8 mouse cellular contexts compared by ENCODE assay signal in genomic region chr16:28930426-28930825, GRCm38 (mm10). TPM values are rescaled to one million over a fixed set of nuclear protein-coding genes. Genes with fewer than 3 reads are reported as not detected.
A peak's percentile ranks its signal among the peaks of the same experiment; 100 is the strongest.
DNase-seq lines count a peak whose midpoint lies in the region; ATAC-seq and TF ChIP-seq lines count a peak whose summit lies in the region.

No protein-coding gene starts in this region.

- TF ChIP-seq CTCF in kidney, postnatal 0 days (IDR thresholded peaks at IDR 0.05; ENCODE audit: low read depth), result no peak
- no peak for TF ChIP-seq CTCF in kidney, adult 2 months (conservative IDR thresholded peaks at IDR 0.05; ENCODE audit: insufficient read depth, insufficient read length, low read depth, low read length)
- no peak for TF ChIP-seq CTCF in intestine, postnatal 0 days (IDR thresholded peaks at IDR 0.05; ENCODE audit: low read depth)

- peak overlapping the region; percentile 92 for H3K4me3 ChIP-seq in kidney, postnatal 0 days (replicated peaks; ENCODE audit: low read depth, low read length)
- no peak overlapping the region for H3K4me3 ChIP-seq in kidney, adult 2 months (ENCODE audit: insufficient read depth, low read depth, low read length)
- peak overlapping the region; percentile 89 for H3K4me3 ChIP-seq in embryonic facial prominence, embryonic 14.5 days (ENCODE audit: low read depth, low read length)
- peak overlapping the region; percentile 90 for H3K4me3 ChIP-seq in intestine, postnatal 0 days (ENCODE audit: low read depth, low read length)
- H3K4me3 ChIP-seq in neural tube, embryonic 14.5 days (ENCODE audit: low read depth, low read length), result peak overlapping the region; percentile 93

- no peaks in the 10 kb centered on the region for H3K27me3 ChIP-seq in kidney, postnatal 0 days (ENCODE audit: insufficient read depth, low read length)
- no peaks in the 10 kb centered on the region for H3K27me3 ChIP-seq in kidney, adult 2 months (replicated peaks; ENCODE audit: control insufficient read depth, insufficient read depth, low read length)
- no peaks in the 10 kb centered on the region for H3K27me3 ChIP-seq in embryonic facial prominence, embryonic 14.5 days (replicated peaks; ENCODE audit: control insufficient read depth, insufficient read depth, low read length)
- no peaks in the 10 kb centered on the region for H3K27me3 ChIP-seq in intestine, postnatal 0 days (replicated peaks; ENCODE audit: control insufficient read depth, insufficient read depth, low read length)
- H3K27me3 ChIP-seq in neural tube, embryonic 14.5 days (ENCODE audit: control insufficient read depth, insufficient read depth, low read length), result no peaks in the 10 kb centered on the region

- no peak for ATAC-seq in kidney, postnatal 0 days (replicated peaks; ENCODE audit: low FRiP score, low read depth)
- no peak for ATAC-seq in embryonic facial prominence, embryonic 14.5 days (ENCODE audit: low read depth)
- no peak for ATAC-seq in intestine, postnatal 0 days
- ATAC-seq in neural tube, embryonic 14.5 days (ENCODE audit: low read depth), result no peak

- no peaks in the 10 kb centered on the region for H3K9me3 ChIP-seq in kidney, postnatal 0 days (replicated peaks; ENCODE audit: low read length)
- no peaks in the 10 kb centered on the region for H3K9me3 ChIP-seq in embryonic facial prominence, embryonic 14.5 days (ENCODE audit: control insufficient read depth, low read length)
- no peaks in the 10 kb centered on the region for H3K9me3 ChIP-seq in intestine, postnatal 0 days (ENCODE audit: control insufficient read depth)
- no peaks in the 10 kb centered on the region for H3K9me3 ChIP-seq in neural tube, embryonic 14.5 days (ENCODE audit: control insufficient read depth, low read length)

- H3K9ac ChIP-seq in kidney, postnatal 0 days (ENCODE audit: low read depth, low read length), result no peak overlapping the region
- H3K9ac ChIP-seq in embryonic facial prominence, embryonic 14.5 days (ENCODE audit: low read depth, low read length), result peak overlapping the region; percentile 84; the same call in 1 of the 2 replicates
- peak overlapping the region; percentile 84; the same call in 1 of the 2 replicates for H3K9ac ChIP-seq in intestine, postnatal 0 days (ENCODE audit: low read depth, low read length)
- H3K9ac ChIP-seq in neural tube, embryonic 14.5 days (replicated peaks; ENCODE audit: low read depth, low read length), result no peak overlapping the region; the same call in 1 of the 2 replicates

- no peak for DNase-seq in kidney, postnatal 0 days (ENCODE audit: low spot score)
- DNase-seq in kidney, adult 2 months, result no peak
- no peak for DNase-seq in embryonic facial prominence, embryonic 14.5 days (ENCODE audit: low spot score)
- no peak for DNase-seq in testis, postnatal 14 days (ENCODE audit: low spot score)
- DNase-seq in spleen, postnatal 14 days (ENCODE audit: low spot score in 2 of 2), result no peak
- DNase-seq in cerebellum, postnatal 4 days (ENCODE audit: low spot score in 2 of 2), result no peak

- no peak for TF ChIP-seq POLR2A in kidney, adult 2 months (IDR thresholded peaks at IDR 0.05; ENCODE audit: low read depth, low read length)

- peaks cover 9% of the 10 kb centered on the region; the same call in 1 of the 2 replicates for H3K4me1 ChIP-seq in kidney, postnatal 0 days (replicated peaks; ENCODE audit: insufficient read depth, low read length)
- H3K4me1 ChIP-seq in kidney, adult 2 months (ENCODE audit: control insufficient read depth, insufficient read depth, low read length), result peaks cover 12% of the 10 kb centered on the region; the same call in 1 of the 2 replicates
- H3K4me1 ChIP-seq in embryonic facial prominence, embryonic 14.5 days (ENCODE audit: control insufficient read depth, insufficient read depth, low read length), result peaks cover 6% of the 10 kb centered on the region
- H3K4me1 ChIP-seq in intestine, postnatal 0 days (replicated peaks; ENCODE audit: control insufficient read depth, insufficient read depth, low read length), result 0 out of 2 replicates have a peak, but pooled peaks cover 5% of the 10 kb centered on the region
- peaks cover 14% of the 10 kb centered on the region for H3K4me1 ChIP-seq in neural tube, embryonic 14.5 days (ENCODE audit: control insufficient read depth, insufficient read depth, low read length)

- H3K4me2 ChIP-seq in kidney, postnatal 0 days (ENCODE audit: low read length), result peak overlapping the region; percentile 97
- H3K4me2 ChIP-seq in embryonic facial prominence, embryonic 14.5 days (ENCODE audit: low read depth, low read length), result peak overlapping the region; percentile 84
- peak overlapping the region; percentile 95 for H3K4me2 ChIP-seq in intestine, postnatal 0 days (replicated peaks; ENCODE audit: low read depth)
- H3K4me2 ChIP-seq in neural tube, embryonic 14.5 days (ENCODE audit: low read depth, low read length), result peak overlapping the region; percentile 72

- H3K36me3 ChIP-seq in kidney, postnatal 0 days (ENCODE audit: insufficient read depth, low read length), result no peaks in the 10 kb centered on the region
- no peaks in the 10 kb centered on the region for H3K36me3 ChIP-seq in kidney, adult 2 months (ENCODE audit: control insufficient read depth, insufficient read depth, low read length)
- H3K36me3 ChIP-seq in embryonic facial prominence, embryonic 14.5 days (ENCODE audit: control insufficient read depth, insufficient read depth, low read length), result no peaks in the 10 kb centered on the region
- no peaks in the 10 kb centered on the region for H3K36me3 ChIP-seq in intestine, postnatal 0 days (ENCODE audit: control insufficient read depth, insufficient read depth)
- no peaks in the 10 kb centered on the region for H3K36me3 ChIP-seq in neural tube, embryonic 14.5 days (ENCODE audit: control insufficient read depth, insufficient read depth, low read length)

- 11% methylated on average over 5 of the region's 5 CpGs for WGBS in kidney, postnatal 0 days
- WGBS in kidney, adult 2 months, result 47% methylated on average over 5 of the region's 5 CpGs
- WGBS in embryonic facial prominence, embryonic 14.5 days, result 12% methylated on average over 5 of the region's 5 CpGs
- 17% methylated on average over 5 of the region's 5 CpGs for WGBS in intestine, postnatal 0 days
- WGBS in neural tube, embryonic 14.5 days, result 6% methylated on average over 5 of the region's 5 CpGs

- no peak overlapping the region for H3K27ac ChIP-seq in kidney, postnatal 0 days
- no peak overlapping the region for H3K27ac ChIP-seq in kidney, adult 2 months (ENCODE audit: insufficient read depth, low read depth, low read length)
- H3K27ac ChIP-seq in embryonic facial prominence, embryonic 14.5 days (replicated peaks; ENCODE audit: low read depth, low read length), result no peak overlapping the region
- H3K27ac ChIP-seq in intestine, postnatal 0 days (ENCODE audit: low read depth, low read length), result 0 out of 2 replicates have a peak overlapping the region, but pooled peaks have one; percentile 96
- no peak overlapping the region; the same call in 1 of the 2 replicates for H3K27ac ChIP-seq in neural tube, embryonic 14.5 days (ENCODE audit: low read depth, low read length)

RNA-seq across cellular contexts. Expression of gene Mb21d2, which starts 1.0 kb away (rescaled TPM):
- polyA plus RNA-seq in kidney, postnatal 0 days (2015; fragmentation: Nextera tagmentation; extraction: Ambion mirVana), result 6.4 and 6.9 TPM in 2 replicates
- polyA plus RNA-seq in kidney, adult 2 months (2012; rRNA removed), result 14.7 and 17.9 TPM in 2 replicates
- 7.3 and 7.6 TPM in 2 replicates for polyA plus RNA-seq in embryonic facial prominence, embryonic 14.5 days (2014; fragmentation: Nextera tagmentation; extraction: Ambion mirVana)
- polyA plus RNA-seq in intestine, postnatal 0 days (2015; fragmentation: Nextera tagmentation; extraction: Ambion mirVana), result 6.6 and 6.8 TPM in 2 replicates
- polyA plus RNA-seq in neural tube, embryonic 14.5 days (2014; fragmentation: Nextera tagmentation; extraction: Ambion mirVana), result 18.7 and 20.1 TPM in 2 replicates

Comparison
In these comparisons a context has a peak if more than half of its experiments do, and no peak if none do; other contexts are left out.
1. H3K9ac ChIP-seq: peak in embryonic facial prominence, embryonic 14.5 days (single experiment) and intestine, postnatal 0 days (single experiment); none in kidney, postnatal 0 days (single experiment) and neural tube, embryonic 14.5 days (single experiment).
2. Peak in every context shown above with its lines, with median percentiles within 50 percentile points of each other: H3K4me2 ChIP-seq.